Mouse (Mus musculus) mature B cell (primary cell): ENCODE results near the gene Lmcd1.

ENCODE experiments used
- in situ Hi-C: fragments of 300-500 bp; cut with MboI; formaldehyde crosslinking; loops from 2 replicates; pipeline ENCODE4 v1.14.3; 2019

Lmcd1 gene

DNA sequence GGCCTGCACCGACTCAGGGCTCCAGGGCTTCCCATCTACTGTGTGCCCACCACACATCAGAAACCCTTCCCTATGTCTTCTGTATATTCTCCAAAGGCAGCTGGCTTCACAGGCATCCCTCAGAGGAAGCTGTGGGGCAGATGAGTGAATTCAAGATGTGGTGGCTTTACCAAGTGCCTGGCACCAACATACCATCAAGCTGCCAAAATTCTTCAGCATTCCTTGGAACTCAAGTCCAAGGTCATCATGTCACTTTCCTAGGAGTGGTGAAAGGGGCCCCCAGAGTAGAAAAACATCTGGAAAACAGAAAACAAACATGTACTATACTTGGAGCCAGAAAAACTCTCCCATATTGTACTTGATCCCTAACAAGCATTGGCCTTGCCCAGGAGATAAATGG is 85.8 kb downstream of the Lmcd1 start:
- in situ Hi-C loops, result loop anchor here (25.0 kb wide), 1 partner anchor 147 kb away; no protein-coding TSS in a partner anchor

DNA sequence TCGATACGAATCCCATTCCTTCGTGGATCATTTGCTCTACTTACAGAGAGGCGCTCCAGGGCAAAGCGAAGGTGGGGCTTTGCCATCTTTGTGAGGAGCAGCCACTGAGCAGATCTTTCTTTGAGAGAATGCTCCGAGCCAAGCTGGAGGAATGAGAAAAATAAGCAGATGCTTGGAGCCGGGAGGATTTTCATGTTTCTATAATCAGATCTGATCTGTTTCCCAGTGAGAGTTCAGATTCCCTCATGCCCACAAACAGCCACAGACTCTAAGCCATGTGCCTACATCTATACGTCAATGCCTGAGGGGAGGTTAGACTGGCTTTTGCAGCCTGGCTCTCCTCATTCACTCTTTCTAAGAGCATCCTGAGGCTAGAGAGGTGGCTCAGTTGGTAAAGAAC is 87.1 kb downstream of the Lmcd1 start:
- in situ Hi-C loops, result loop anchor here (25.0 kb wide), 1 partner anchor 148 kb away; no protein-coding TSS in a partner anchor

DNA sequence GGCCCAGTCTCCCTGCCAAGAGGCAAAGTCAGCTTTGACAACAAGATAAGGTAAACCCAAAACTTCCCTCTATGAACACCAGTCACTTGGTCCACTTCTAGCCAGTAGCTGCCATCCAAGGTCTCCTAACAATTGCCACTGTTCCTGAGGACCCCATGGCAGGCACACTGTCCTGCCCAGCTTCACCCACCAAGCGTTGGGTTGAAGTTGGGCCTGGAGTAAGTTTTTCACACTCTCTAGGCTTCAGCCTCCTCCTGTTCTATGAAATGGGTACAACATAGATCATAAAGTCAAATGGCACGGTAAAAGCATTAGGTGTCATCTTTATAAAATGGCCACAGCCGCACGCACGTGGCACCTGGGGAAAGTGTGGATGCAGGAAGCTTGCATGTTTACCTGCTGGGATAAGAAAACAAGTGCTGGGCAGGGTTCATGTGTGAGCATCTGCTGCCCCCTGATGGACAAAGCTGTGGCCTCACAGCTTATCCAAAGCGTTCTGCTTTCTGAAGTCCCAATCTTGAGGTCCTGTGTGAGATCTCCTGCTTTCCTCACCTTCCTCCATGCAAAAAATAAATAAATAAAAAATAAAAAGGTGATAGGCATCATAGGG is 88.9 kb downstream of the Lmcd1 start:
- in situ Hi-C loops, result loop anchor here (25.0 kb wide), 1 partner anchor 150 kb away; no protein-coding TSS in a partner anchor

DNA sequence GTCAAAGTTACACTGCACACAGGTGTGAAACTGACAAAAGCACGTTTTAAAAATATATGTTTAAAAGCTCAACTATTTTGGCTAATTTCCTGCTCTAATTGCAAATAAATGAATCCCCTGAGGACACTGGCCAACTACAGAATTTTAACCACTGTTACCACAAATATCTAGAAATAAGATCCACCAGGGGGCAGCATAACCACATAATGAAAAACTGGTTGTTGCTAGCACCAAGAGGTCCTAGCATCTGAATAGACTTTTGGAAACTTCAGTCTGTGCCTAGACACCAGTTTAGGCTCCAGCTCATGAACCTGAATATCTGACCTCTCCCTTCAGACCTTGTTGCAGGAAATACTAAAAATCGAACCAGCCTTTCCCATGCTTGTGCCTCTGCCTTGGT is 91.0 kb downstream of the Lmcd1 start:
- in situ Hi-C loops, result loop anchor here (25.0 kb wide), 1 partner anchor 152 kb away; no protein-coding TSS in a partner anchor

DNA sequence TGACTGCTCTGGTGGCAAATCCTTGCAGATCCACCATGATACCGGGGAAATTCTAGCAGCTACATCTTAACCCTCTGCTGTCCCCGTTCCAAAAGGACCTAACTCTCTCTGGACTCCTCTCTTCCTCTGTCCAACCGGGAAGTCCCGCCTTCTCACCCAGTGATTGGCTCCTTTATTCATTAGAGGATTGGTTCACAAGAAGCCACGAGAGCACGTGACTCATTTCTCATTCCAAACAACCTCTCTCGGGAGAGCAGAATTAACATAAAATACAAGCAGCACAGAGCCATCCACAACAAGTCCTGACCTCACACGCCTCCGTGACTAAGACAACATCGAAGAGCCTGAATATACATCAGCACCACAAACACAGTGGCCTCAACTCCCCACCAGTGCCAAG is 91.7 kb downstream of the Lmcd1 start:
- in situ Hi-C loops, result loop anchor here (25.0 kb wide), 1 partner anchor 153 kb away; no protein-coding TSS in a partner anchor

DNA sequence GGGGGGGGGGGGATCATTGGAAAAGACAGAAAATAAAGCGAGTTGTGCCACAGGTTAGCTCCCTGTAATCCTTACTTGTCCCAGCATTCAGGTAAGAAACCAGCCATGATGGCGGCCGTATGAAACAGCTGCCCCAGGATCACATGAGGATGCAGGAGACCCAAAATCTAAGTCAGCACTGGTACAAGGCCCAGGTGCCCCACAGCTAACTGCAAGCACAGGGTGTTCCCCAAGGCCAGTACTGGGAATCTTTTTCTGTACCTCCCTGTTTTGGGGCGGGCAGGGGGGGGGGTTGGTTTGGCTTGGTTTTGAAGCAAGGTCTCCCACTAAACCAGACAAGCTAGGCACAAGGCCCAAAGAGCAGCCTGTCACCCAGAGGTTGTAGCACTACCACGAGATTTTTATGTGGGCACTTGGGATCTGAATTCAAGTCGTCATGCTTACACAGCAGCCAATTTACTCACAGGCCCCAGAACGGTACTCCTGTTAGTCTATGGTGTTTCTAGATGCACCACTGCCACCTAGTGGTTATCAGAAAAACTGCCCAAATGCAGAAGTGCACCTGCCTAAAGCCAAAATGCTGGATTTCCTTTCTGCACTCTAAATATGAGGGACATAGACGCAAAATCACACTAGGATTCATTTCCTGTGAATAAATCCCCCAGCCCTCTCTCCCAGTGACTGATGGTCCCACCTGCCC is 100.5 kb downstream of the Lmcd1 start:
- in situ Hi-C loops, result loop anchor here (25.0 kb wide), 1 partner anchor 162 kb away; no protein-coding TSS in a partner anchor

DNA sequence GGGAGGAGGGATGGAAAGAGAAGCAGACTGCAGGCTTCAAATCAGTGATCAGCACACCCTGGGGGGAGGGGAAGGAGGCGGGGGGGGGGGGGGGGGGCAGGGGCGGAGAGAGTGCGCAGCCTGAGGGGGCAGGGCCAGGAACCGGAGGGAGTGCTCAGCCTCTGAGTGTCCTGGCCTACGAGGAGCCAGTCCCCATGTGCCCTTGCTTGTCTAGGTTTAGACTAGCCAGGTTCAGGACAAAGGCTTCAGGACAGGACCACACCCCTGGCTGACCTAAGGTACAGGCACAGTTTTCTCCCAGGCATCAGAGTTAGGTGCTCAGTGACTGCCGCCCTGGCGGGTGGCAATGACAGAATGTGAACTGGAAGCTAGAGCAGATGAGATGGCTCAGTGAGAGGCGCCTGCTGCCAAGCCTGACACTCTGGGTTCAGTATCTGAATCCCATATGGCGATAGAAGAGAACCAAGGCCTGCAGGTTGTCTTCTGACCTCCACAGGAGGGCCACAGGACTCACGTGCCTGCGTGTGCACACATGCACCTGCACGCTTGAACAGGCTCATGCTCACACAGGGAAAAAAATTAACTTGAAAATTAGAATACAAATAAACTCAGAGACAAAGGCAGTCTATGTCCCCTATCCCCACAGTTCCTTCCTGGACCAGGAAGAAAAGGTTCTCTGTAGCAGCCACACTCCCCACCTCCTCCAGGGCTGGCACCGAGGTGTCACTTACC is 102.3 kb downstream of the Lmcd1 start:
- in situ Hi-C loops, result no loop called here

DNA sequence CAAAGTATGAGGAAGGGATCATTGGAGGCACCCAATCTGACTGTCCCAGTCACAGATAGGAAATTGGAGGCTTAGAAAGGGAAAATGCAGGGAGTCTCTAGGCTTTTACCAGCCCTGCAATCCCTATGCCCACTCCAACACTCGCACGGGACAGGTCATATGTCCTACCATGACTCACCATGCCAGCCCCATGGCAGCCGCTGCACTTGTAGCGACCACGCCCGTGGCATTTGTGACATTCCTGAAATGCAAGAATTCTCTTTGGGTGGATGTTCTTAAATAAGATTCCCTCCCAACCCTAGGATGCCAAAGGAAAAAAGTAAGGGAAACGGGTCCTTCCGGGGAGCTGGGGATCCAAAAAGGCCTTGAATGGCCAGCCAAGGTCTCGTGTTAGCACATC is 105.5 kb downstream of the Lmcd1 start:
- in situ Hi-C loops, result no loop called here
